Mouse (Mus musculus) kidney, adult 2 months (tissue): ENCODE data around the gene Tpp2.

Experiments
- CTCF ChIP-seq: fragments of 200-500 bp; conservative IDR thresholded peaks from 2 replicates; pipeline ENCODE4 v1.5.1; 2011; ENCODE audit warnings: low read depth, mild to moderate bottlenecking, control low read depth, low read length, moderate library complexity, mixed read lengths; ENCODE audit not compliant: insufficient read depth, insufficient read length
- POLR2A ChIP-seq: fragments of 200-500 bp; IDR thresholded peaks from one replicate; pipeline ENCODE4 v1.6.1; 2011; ENCODE audit warnings: low read depth, low read length, control low read depth

DNA sequence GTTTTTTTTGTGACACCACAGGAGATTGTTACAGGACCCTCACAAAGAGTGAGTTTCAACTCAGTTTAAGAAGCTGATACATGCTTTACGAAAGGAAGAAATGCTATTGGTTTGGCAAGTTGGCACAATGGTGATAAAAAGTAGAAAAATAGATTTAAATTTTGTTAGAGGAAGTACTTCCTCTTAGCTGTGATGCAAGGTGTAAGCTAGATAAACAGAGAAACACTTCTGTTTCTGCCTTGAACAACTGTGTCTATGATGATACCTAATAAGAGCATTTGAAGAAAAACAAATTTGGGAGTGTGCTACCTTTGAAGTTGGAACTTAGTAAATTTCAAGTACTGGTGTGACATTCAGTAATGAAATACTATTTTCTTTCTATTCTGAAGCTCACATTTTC is 5.9 kb downstream of the Tpp2 start:
- TF ChIP-seq CTCF (no peak), POLR2A (no peak)
